ENCODE assay signal across 30 mouse cellular contexts in genomic region chr8:54371073-54371472, GRCm38 (mm10).
DNase-seq lines count a peak whose midpoint lies in the region; ATAC-seq lines count a peak whose summit lies in the region.
"Had no signal": no experiment of that assay in that cellular context is flagged by ENCODE, and none has a peak within 500 bp of the region (broad histone marks: within the 10 kb centered on the region; RNA-seq: fewer than 3 reads in every experiment).

No protein-coding gene starts in this region.

- peak; percentile 65 for DNase-seq in heart, adult 11 months
- no peak for DNase-seq in heart, postnatal 4 days
- no peak for DNase-seq in midbrain, embryonic 11.5 days (ENCODE audit: low spot score, missing footprints)
- peak; percentile 40 for DNase-seq in embryo, embryonic 10.5 days (ENCODE audit: low spot score)
- DNase-seq in layer of hippocampus, adult 18-20 months (ENCODE audit: low spot score in 2 of 2) = no peak
- no peak for DNase-seq in heart, postnatal 25 days (ENCODE audit: low spot score)
- DNase-seq: adrenal gland, postnatal 10 days; cerebellum, adult 11-12 months; cerebellum, postnatal 10 days; gastrocnemius, postnatal 14 days; heart, postnatal 36 days; kidney, postnatal 10 days; layer of hippocampus, adult 9-11 months; liver, embryonic 13.5 days; lung, adult 18-20 months; lung, postnatal 4 days; retina, postnatal 1 day; right cerebral cortex, postnatal 14 days had no signal

- intact Hi-C loops in heart, postnatal 25 days (cut with DNase I) = no loop called here

- no peaks in the 10 kb centered on the region for H3K4me1 ChIP-seq in midbrain, embryonic 13.5 days (replicated peaks)
- H3K4me1 ChIP-seq in midbrain, embryonic 11.5 days (ENCODE audit: control insufficient read depth, insufficient read depth, low read length) = no peaks in the 10 kb centered on the region
- H3K4me1 ChIP-seq in midbrain, embryonic 16.5 days (ENCODE audit: control insufficient read depth, insufficient read depth, low read length) = no peaks in the 10 kb centered on the region
- H3K4me1 ChIP-seq: embryonic facial prominence, embryonic 12.5 days; heart, embryonic 10.5 days; heart, embryonic 15.5 days; hindbrain, embryonic 15.5 days; intestine, embryonic 15.5 days; limb, embryonic 15.5 days; liver, embryonic 13.5 days; megakaryocyte, embryonic 14.5 days had no signal

- no peaks in the 10 kb centered on the region for H3K27me3 ChIP-seq in midbrain, embryonic 13.5 days
- no peaks in the 10 kb centered on the region for H3K27me3 ChIP-seq in midbrain, embryonic 11.5 days (ENCODE audit: control insufficient read depth, insufficient read depth, low read length)
- no peaks in the 10 kb centered on the region for H3K27me3 ChIP-seq in midbrain, embryonic 16.5 days (ENCODE audit: control insufficient read depth, insufficient read depth, low read depth, low read length)
- H3K27me3 ChIP-seq: embryonic facial prominence, embryonic 12.5 days; heart, embryonic 15.5 days; hindbrain, embryonic 15.5 days; intestine, embryonic 15.5 days; limb, embryonic 15.5 days; liver, embryonic 13.5 days; megakaryocyte, embryonic 14.5 days; Patski had no signal

- no peaks in the 10 kb centered on the region for H3K36me3 ChIP-seq in midbrain, embryonic 13.5 days
- no peaks in the 10 kb centered on the region for H3K36me3 ChIP-seq in midbrain, embryonic 11.5 days (ENCODE audit: control insufficient read depth, insufficient read depth, low read length)
- H3K36me3 ChIP-seq in midbrain, embryonic 16.5 days (ENCODE audit: control insufficient read depth, insufficient read depth, low read length) = no peaks in the 10 kb centered on the region
- H3K36me3 ChIP-seq: embryonic facial prominence, embryonic 12.5 days; heart, embryonic 10.5 days; heart, embryonic 15.5 days; hindbrain, embryonic 15.5 days; intestine, embryonic 15.5 days; limb, embryonic 10.5 days; limb, embryonic 15.5 days; liver, embryonic 13.5 days had no signal

- H3K9me3 ChIP-seq in midbrain, embryonic 13.5 days = no peaks in the 10 kb centered on the region
- H3K9me3 ChIP-seq in midbrain, embryonic 11.5 days (ENCODE audit: control insufficient read depth, low read length) = no peaks in the 10 kb centered on the region
- H3K9me3 ChIP-seq in midbrain, embryonic 16.5 days (replicated peaks; ENCODE audit: control insufficient read depth, low read length, poor library complexity, severe bottlenecking) = no peaks in the 10 kb centered on the region
- H3K9me3 ChIP-seq: embryonic facial prominence, embryonic 12.5 days; heart, embryonic 10.5 days; heart, embryonic 15.5 days; hindbrain, embryonic 15.5 days; intestine, embryonic 15.5 days; limb, embryonic 10.5 days; limb, embryonic 15.5 days; liver, embryonic 13.5 days; megakaryocyte, embryonic 14.5 days had no signal

- peak; percentile 66; the same call in 1 of the 2 replicates for ATAC-seq in midbrain, embryonic 13.5 days
- ATAC-seq in midbrain, embryonic 11.5 days (ENCODE audit: low FRiP score) = no peak
- 0 out of 2 replicates have a peak, but pooled peaks have one; percentile 28 for ATAC-seq in midbrain, embryonic 16.5 days
- ATAC-seq: intestine, embryonic 15.5 days; lung, postnatal 0 days; Patski had no signal

- no peak overlapping the region for H3K4me2 ChIP-seq in midbrain, embryonic 13.5 days (replicated peaks)
- H3K4me2 ChIP-seq in midbrain, embryonic 11.5 days = no peak overlapping the region
- H3K4me2 ChIP-seq in midbrain, embryonic 16.5 days (ENCODE audit: low read length) = no peak overlapping the region
- H3K4me2 ChIP-seq: embryonic facial prominence, embryonic 12.5 days; heart, embryonic 15.5 days; hindbrain, embryonic 15.5 days; intestine, embryonic 15.5 days; limb, embryonic 15.5 days; liver, embryonic 13.5 days had no signal

- WGBS in midbrain, embryonic 13.5 days = 48% methylated on average over 2 of the region's 2 CpGs
- 50% methylated on average over 2 of the region's 2 CpGs for WGBS in midbrain, embryonic 11.5 days
- WGBS in midbrain, embryonic 16.5 days = 38% methylated on average over 2 of the region's 2 CpGs

- no peak overlapping the region for H3K27ac ChIP-seq in midbrain, embryonic 13.5 days
- H3K27ac ChIP-seq in midbrain, embryonic 11.5 days (ENCODE audit: low read depth, low read length) = no peak overlapping the region
- H3K27ac ChIP-seq in midbrain, embryonic 16.5 days (ENCODE audit: low read length) = no peak overlapping the region
- H3K27ac ChIP-seq: embryonic facial prominence, embryonic 12.5 days; heart, embryonic 10.5 days; heart, embryonic 15.5 days; hindbrain, embryonic 15.5 days; intestine, embryonic 15.5 days; limb, embryonic 10.5 days; limb, embryonic 15.5 days; liver, embryonic 13.5 days had no signal

- H3K9ac ChIP-seq in midbrain, embryonic 13.5 days (replicated peaks) = no peak overlapping the region
- H3K9ac ChIP-seq in midbrain, embryonic 11.5 days (ENCODE audit: low read length) = no peak overlapping the region
- no peak overlapping the region for H3K9ac ChIP-seq in midbrain, embryonic 16.5 days (ENCODE audit: low read depth, low read length)
- H3K9ac ChIP-seq: embryonic facial prominence, embryonic 12.5 days; heart, embryonic 15.5 days; hindbrain, embryonic 15.5 days; intestine, embryonic 15.5 days; limb, embryonic 15.5 days; liver, embryonic 13.5 days had no signal

- no peak overlapping the region for H3K4me3 ChIP-seq in midbrain, embryonic 13.5 days (replicated peaks)
- no peak overlapping the region for H3K4me3 ChIP-seq in midbrain, embryonic 11.5 days (ENCODE audit: low read depth, low read length)
- H3K4me3 ChIP-seq in midbrain, embryonic 16.5 days (ENCODE audit: low read depth, low read length) = no peak overlapping the region
- H3K4me3 ChIP-seq: embryonic facial prominence, embryonic 12.5 days; heart, embryonic 10.5 days; heart, embryonic 15.5 days; hindbrain, embryonic 15.5 days; intestine, embryonic 15.5 days; limb, embryonic 10.5 days; limb, embryonic 15.5 days; liver, embryonic 13.5 days; megakaryocyte, embryonic 14.5 days had no signal

Comparison
In these comparisons a context has a peak if more than half of its experiments do, and no peak if none do; other contexts are left out.
1. DNase-seq: peak in heart, adult 11 months (single experiment) and embryo, embryonic 10.5 days (single experiment); none in heart, postnatal 4 days (single experiment), midbrain, embryonic 11.5 days (single experiment), layer of hippocampus, adult 18-20 months (0 of 2) and heart, postnatal 25 days (single experiment).